Mouse (Mus musculus): ENCODE data around the gene Tmem14a. TPM values are rescaled to one million over a fixed set of nuclear protein-coding genes. Genes with fewer than 3 reads are reported as not detected.
"Not testable (repeated sequence)": the region's sequence is repeated elsewhere in the genome, so short reads cannot be mapped to it uniquely, and the experiment has no call there.

The Tmem14a gene
- total RNA-seq, 2 experiments from 2014 or later: 0.71 to 1.2 TPM

- intact Hi-C loops (cut with DNase I): no loop called here
- no peak for DNase-seq
Measured at GRCm38 (mm10) chr1:21251661-21252060, 33.3 kb downstream of the Tmem14a start.

GRCm38 (mm10) chr1:21252566-21253302 lies 34.4 kb downstream of the Tmem14a start:
- no peak for DNase-seq
- intact Hi-C loops (cut with DNase I): no loop called here

GRCm38 (mm10) chr1:21253303-21253650 lies 34.9 kb downstream of the Tmem14a start:
- no peak for DNase-seq
- intact Hi-C loops (cut with DNase I): no loop called here

GRCm38 (mm10) chr1:21253856-21254255 lies 35.5 kb downstream of the Tmem14a start:
- intact Hi-C loops (cut with DNase I): no loop called here
- DNase-seq: no peak

GRCm38 (mm10) chr1:21255625-21256345 lies 37.4 kb downstream of the Tmem14a start:
- no peak for DNase-seq
- intact Hi-C loops (cut with DNase I): no loop called here

- intact Hi-C loops (cut with DNase I): no loop called here
- DNase-seq: no peak
Measured at GRCm38 (mm10) chr1:21256391-21256790, 38.0 kb downstream of the Tmem14a start.

- intact Hi-C loops (cut with DNase I): no loop called here
- no peak for DNase-seq
Measured at GRCm38 (mm10) chr1:21256871-21257270, 38.5 kb downstream of the Tmem14a start.

GRCm38 (mm10) chr1:21259981-21260380 lies 41.6 kb downstream of the Tmem14a start:
- DNase-seq; intact Hi-C loops (cut with DNase I): not testable (repeated sequence)

GRCm38 (mm10) chr1:21262401-21262800 lies 44.0 kb downstream of the Tmem14a start:
- intact Hi-C loops (cut with DNase I): no loop called here
- no peak for DNase-seq

GRCm38 (mm10) chr1:21263986-21264385 lies 45.6 kb downstream of the Tmem14a start:
- no peak for DNase-seq
- intact Hi-C loops (cut with DNase I): no loop called here

- DNase-seq: no peak
- intact Hi-C loops (cut with DNase I): no loop called here
Measured at GRCm38 (mm10) chr1:21264747-21265146, 46.4 kb downstream of the Tmem14a start.

- intact Hi-C loops (cut with DNase I): no loop called here
- DNase-seq: no peak
Measured at GRCm38 (mm10) chr1:21266766-21267165, 48.4 kb downstream of the Tmem14a start.

- DNase-seq; intact Hi-C loops (cut with DNase I): not testable (repeated sequence)
Measured at GRCm38 (mm10) chr1:21267466-21267865, 49.1 kb downstream of the Tmem14a start.

- peak; percentile 73 for DNase-seq
- intact Hi-C loops (cut with DNase I): loop anchor here (2.0 to 10.0 kb wide), 2 partner anchors 53 to 993 kb away; partner anchors contain the start of gene Tmem14a
Measured at GRCm38 (mm10) chr1:21271343-21272055, 53.1 kb downstream of the Tmem14a start.

GRCm38 (mm10) chr1:21272056-21272431 lies 53.7 kb downstream of the Tmem14a start:
- no peak for DNase-seq
- intact Hi-C loops (cut with DNase I): loop anchor here (10.0 kb wide), 1 partner anchor 993 kb away; no protein-coding TSS in a partner anchor

GRCm38 (mm10) chr1:21273091-21273490 lies 54.7 kb downstream of the Tmem14a start:
- no peak for DNase-seq
- intact Hi-C loops (cut with DNase I): loop anchor here (10.0 kb wide), 1 partner anchor 992 kb away; no protein-coding TSS in a partner anchor

- DNase-seq: no peak
- intact Hi-C loops (cut with DNase I): loop anchor here (5.0 to 10.0 kb wide), 2 partner anchors 67 to 990 kb away; no protein-coding TSS in a partner anchor
Measured at GRCm38 (mm10) chr1:21274437-21275040, 56.2 kb downstream of the Tmem14a start.

GRCm38 (mm10) chr1:21275366-21275765 lies 57.0 kb downstream of the Tmem14a start:
- intact Hi-C loops (cut with DNase I): loop anchor here (5.0 to 10.0 kb wide), 2 partner anchors 68 to 989 kb away; no protein-coding TSS in a partner anchor
- DNase-seq: not testable (repeated sequence)

- DNase-seq: not testable (repeated sequence)
- intact Hi-C loops (cut with DNase I): loop anchor here (5.0 to 10.0 kb wide), 2 partner anchors 69 to 989 kb away; no protein-coding TSS in a partner anchor
Measured at GRCm38 (mm10) chr1:21276158-21276557, 57.8 kb downstream of the Tmem14a start.

All from gastrocnemius, postnatal 36 days (tissue).